Mouse (Mus musculus): ENCODE results near the gene Neurl2.

GRCm38 (mm10) chr2:164834531-164834930 is 1.3 kb upstream of the Neurl2 start:
- TF ChIP-seq CTCF (IDR thresholded peaks at IDR 0.05; ENCODE audit: borderline replicate concordance, insufficient read depth, low read depth, low read length), result no peak
- TF ChIP-seq POLR2A (IDR thresholded peaks at IDR 0.05; ENCODE audit: borderline replicate concordance, insufficient read depth, low read length), result no peak

Measured in cerebellum, adult 2 months (tissue).